Mouse (Mus musculus): Measurements from ENCODE around the gene Pim3. TPM values are rescaled to one million over a fixed set of nuclear protein-coding genes. Genes with fewer than 3 reads are reported as not detected.

Pim3 gene
- total RNA-seq, 2 experiments from 2014 or later, result 74.3 to 84.7 TPM

- DNase-seq (ENCODE audit: low spot score in 2 of 2), result no peak
Measured at GRCm38 (mm10) chr15:88915046-88915445, 53.1 kb downstream of the Pim3 start.

Other genes with a start within 250 kb of the Pim3 start
- 10 to 100 TPM; 48.0 to 52.7 TPM for gene Brd1, start 128.0 kb upstream of the Pim3 start, total RNA-seq (2021)
- 10 to 100 TPM; 10.9 to 11.1 TPM for gene Zbed4, start 110.5 kb upstream of the Pim3 start, total RNA-seq (2021)
- gene Alg12, start 42.9 kb upstream of the Pim3 start, total RNA-seq (2021), result 10 to 100 TPM; 14.4 to 15.2 TPM
- gene Creld2, start 42.5 kb upstream of the Pim3 start, total RNA-seq (2021), result 10 to 100 TPM; 45.3 to 51.7 TPM
- under 1 TPM in 1 of 2 experiments, not detected in 1; 0.10 TPM for gene Ttll8, start 92.2 kb downstream of the Pim3 start, total RNA-seq (2021)
- not detected for gene Mlc1, start 116.8 kb downstream of the Pim3 start, total RNA-seq (2021)
- gene Mov10l1, start 120.7 kb downstream of the Pim3 start, total RNA-seq (2021), result not detected
- 1 to 10 TPM in 1 of 2 experiments, under 1 TPM in 1; 0.96 to 1.2 TPM for gene Panx2, start 197.5 kb downstream of the Pim3 start, total RNA-seq (2021)
- 10 to 100 TPM; 36.1 to 36.7 TPM for gene Trabd, start 212.9 kb downstream of the Pim3 start, total RNA-seq (2021)
- gene Selenoo, start 226.9 kb downstream of the Pim3 start, total RNA-seq (2021), result 10 to 100 TPM; 32.3 to 39.5 TPM